Mouse (Mus musculus) midbrain, embryonic 10.5 days (tissue): ENCODE measurements around the gene Hbs1l. TPM values are rescaled to one million over a fixed set of nuclear protein-coding genes. Genes with fewer than 3 reads are reported as not detected.

Experiments
- DNase-seq: peaks from one replicate; pipeline ENCODE4 v3.0.0-alpha.2; 2017; ENCODE audit warnings: low spot score
- H3K27ac ChIP-seq: fragments of 300-500 bp; sonication (generic); replicated peaks from 2 replicates; pipeline ENCODE4 v1.5.1; 2016; ENCODE audit warnings: mild to moderate bottlenecking
- H3K27me3 ChIP-seq: fragments of 300-500 bp; sonication (generic); 2 replicates; pipeline ENCODE4 v1.6.1; 2016; ENCODE audit warnings: low read depth, mild to moderate bottlenecking; ENCODE audit not compliant: poor library complexity, severe bottlenecking
- H3K36me3 ChIP-seq: fragments of 300-500 bp; sonication (generic); 2 replicates; pipeline ENCODE4 v1.6.1; 2016; ENCODE audit warnings: mild to moderate bottlenecking, moderate library complexity
- H3K4me1 ChIP-seq: fragments of 300-500 bp; sonication (generic); 2 replicates; pipeline ENCODE4 v1.6.1; 2016
- H3K4me3 ChIP-seq: fragments of 300-500 bp; sonication (generic); 2 replicates; pipeline ENCODE4 v1.5.1; 2016; ENCODE audit warnings: mild to moderate bottlenecking, moderate library complexity
- H3K9me3 ChIP-seq: fragments of 300-500 bp; sonication (generic); replicated peaks from 2 replicates; pipeline ENCODE4 v1.6.1; 2016; ENCODE audit warnings: mild to moderate bottlenecking
- WGBS: fragments of 180-500 bp; shearing (Covaris S2); methylation state at CpG from one replicate; pipeline ENCODE4 v1.1.7; 2016; 5-methylcytosine and 5-hydroxymethylcytosine counted together
- polyA plus RNA-seq: library from polyadenylated mRNA; unstranded; fragments of >200 nt; fragmentation: Nextera tagmentation; extraction: Ambion mirVana; gene quantifications from 2 replicates; pipeline ENCODE4 v1.2.1, GENCODE M21; 2016

The Hbs1l gene
- polyA plus RNA-seq, 1 experiment from 2014 or later, result 136 TPM

GRCm38 (mm10) chr10:21271310-21271709 lies 24.5 kb upstream of the Hbs1l start:
- Histone ChIP-seq H3K36me3 (no peaks in the 10 kb centered on the region), H3K27ac (no peak overlapping the region), H3K4me1 (peaks cover 3% of the 10 kb centered on the region), H3K27me3 (no peaks in the 10 kb centered on the region), H3K4me3 (no peak overlapping the region), H3K9me3 (no peaks in the 10 kb centered on the region)
- 96% methylated on average over 2 of the region's 2 CpGs for WGBS
- DNase-seq, result no peak

- H3K9me3 ChIP-seq, result no peaks in the 10 kb centered on the region
- no peak for DNase-seq
- H3K4me1 ChIP-seq, result peaks cover 3% of the 10 kb centered on the region
- H3K36me3 ChIP-seq, result no peaks in the 10 kb centered on the region
- 73% methylated on average over 6 of the region's 6 CpGs for WGBS
- H3K27ac ChIP-seq, result no peak overlapping the region
- H3K4me3 ChIP-seq, result no peak overlapping the region
- no peaks in the 10 kb centered on the region for H3K27me3 ChIP-seq
Measured at GRCm38 (mm10) chr10:21271785-21272184, 24.0 kb upstream of the Hbs1l start.

- H3K27ac ChIP-seq, result no peak overlapping the region; the same call in 1 of the 2 replicates
- H3K4me1 ChIP-seq, result peaks cover 29% of the 10 kb centered on the region
- H3K36me3 ChIP-seq, result no peaks in the 10 kb centered on the region
- H3K27me3 ChIP-seq, result no peaks in the 10 kb centered on the region
- H3K9me3 ChIP-seq, result no peaks in the 10 kb centered on the region
- no peak overlapping the region for H3K4me3 ChIP-seq
- DNase-seq, result no peak
- WGBS, result 54% methylated on average over 10 of the region's 10 CpGs
Measured at GRCm38 (mm10) chr10:21287243-21288127, 8.3 kb upstream of the Hbs1l start.

- no peaks in the 10 kb centered on the region for H3K27me3 ChIP-seq
- H3K9me3 ChIP-seq, result no peaks in the 10 kb centered on the region
- DNase-seq, result no peak
- no peak overlapping the region for H3K4me3 ChIP-seq
- H3K4me1 ChIP-seq, result peaks cover 35% of the 10 kb centered on the region
- 29% methylated on average over 4 of the region's 4 CpGs for WGBS
- peak overlapping the region; percentile 65 for H3K27ac ChIP-seq
- no peaks in the 10 kb centered on the region for H3K36me3 ChIP-seq
Measured at GRCm38 (mm10) chr10:21291228-21291627, 4.6 kb upstream of the Hbs1l start.

- Histone ChIP-seq H3K27ac (no peak overlapping the region), H3K36me3 (peaks cover 3% of the 10 kb centered on the region), H3K4me3 (no peak overlapping the region), H3K9me3 (no peaks in the 10 kb centered on the region), H3K4me1 (peaks cover 35% of the 10 kb centered on the region), H3K27me3 (no peaks in the 10 kb centered on the region)
- 90% methylated on average over 2 of the region's 2 CpGs for WGBS
- no peak for DNase-seq
Measured at GRCm38 (mm10) chr10:21294217-21294616, 1.6 kb upstream of the Hbs1l start.

GRCm38 (mm10) chr10:21295397-21295758 lies 401 bp upstream of the Hbs1l start:
- H3K27ac ChIP-seq, result peak overlapping the region; percentile 91
- H3K4me1 ChIP-seq, result peaks cover 35% of the 10 kb centered on the region
- DNase-seq, result no peak

GRCm38 (mm10) chr10:21298972-21299371 lies 3.2 kb downstream of the Hbs1l start:
- Histone ChIP-seq H3K27ac (no peak overlapping the region), H3K4me1 (peaks cover 21% of the 10 kb centered on the region), H3K9me3 (no peaks in the 10 kb centered on the region), H3K27me3 (no peaks in the 10 kb centered on the region), H3K36me3 (peaks cover 51% of the 10 kb centered on the region), H3K4me3 (no peak overlapping the region)
- DNase-seq, result no peak
- 92% methylated on average over 2 of the region's 2 CpGs for WGBS

More at GRCm38 (mm10) chr10:21295397-21295758, 401 bp upstream of the Hbs1l start:
- H3K9me3 ChIP-seq, result no peaks in the 10 kb centered on the region
- peak overlapping the region; percentile 97 for H3K4me3 ChIP-seq
- peaks cover 15% of the 10 kb centered on the region for H3K36me3 ChIP-seq
- no peaks in the 10 kb centered on the region for H3K27me3 ChIP-seq
- 45% methylated on average over 4 of the region's 4 CpGs for WGBS

- 93% methylated on average over 7 of the region's 7 CpGs for WGBS
- no peak overlapping the region for H3K27ac ChIP-seq
- H3K27me3 ChIP-seq, result no peaks in the 10 kb centered on the region
- peaks cover 11% of the 10 kb centered on the region for H3K4me1 ChIP-seq
- no peaks in the 10 kb centered on the region for H3K9me3 ChIP-seq
- DNase-seq, result no peak
- no peak overlapping the region for H3K4me3 ChIP-seq
- H3K36me3 ChIP-seq, result peaks cover 78% of the 10 kb centered on the region
Measured at GRCm38 (mm10) chr10:21301822-21302221, 6.0 kb downstream of the Hbs1l start.

GRCm38 (mm10) chr10:21304672-21305632 lies 9.2 kb downstream of the Hbs1l start:
- DNase-seq, result no peak
- H3K36me3 ChIP-seq, result peaks cover 79% of the 10 kb centered on the region
- no peaks in the 10 kb centered on the region for H3K4me1 ChIP-seq
- WGBS, result 88% methylated on average over 11 of the region's 11 CpGs
- H3K27me3 ChIP-seq, result no peaks in the 10 kb centered on the region
- no peaks in the 10 kb centered on the region for H3K9me3 ChIP-seq
- H3K4me3 ChIP-seq, result no peak overlapping the region
- H3K27ac ChIP-seq, result no peak overlapping the region

GRCm38 (mm10) chr10:21313732-21314131 lies 18.0 kb downstream of the Hbs1l start:
- H3K27me3 ChIP-seq, result no peaks in the 10 kb centered on the region
- peaks cover 29% of the 10 kb centered on the region for H3K36me3 ChIP-seq
- H3K4me1 ChIP-seq, result no peaks in the 10 kb centered on the region
- H3K4me3 ChIP-seq, result no peak overlapping the region
- H3K27ac ChIP-seq, result no peak overlapping the region
- WGBS, result 81% methylated on average over 4 of the region's 4 CpGs
- no peak for DNase-seq
- no peaks in the 10 kb centered on the region for H3K9me3 ChIP-seq

- Histone ChIP-seq H3K27me3 (no peaks in the 10 kb centered on the region), H3K4me1 (no peaks in the 10 kb centered on the region), H3K9me3 (no peaks in the 10 kb centered on the region), H3K4me3 (no peak overlapping the region), H3K36me3 (peaks cover 29% of the 10 kb centered on the region), H3K27ac (no peak overlapping the region)
- WGBS, result 84% methylated on average over 1 of the region's 1 CpGs
- DNase-seq, result no peak
Measured at GRCm38 (mm10) chr10:21316123-21316522, 20.3 kb downstream of the Hbs1l start.

- no peak for DNase-seq
- Histone ChIP-seq H3K4me3 (no peak overlapping the region), H3K4me1 (no peaks in the 10 kb centered on the region), H3K27ac (no peak overlapping the region), H3K9me3 (no peaks in the 10 kb centered on the region), H3K27me3 (no peaks in the 10 kb centered on the region), H3K36me3 (peaks cover 29% of the 10 kb centered on the region)
- WGBS, result 89% methylated on average over 4 of the region's 4 CpGs
Measured at GRCm38 (mm10) chr10:21318250-21318649, 22.5 kb downstream of the Hbs1l start.
